Mouse (Mus musculus): ENCODE data around the gene Calml4.

Gene Calml4

GRCm38 (mm10) chr9:62913390-62914069 is 55.6 kb downstream of the Calml4 start:
- POLR2A ChIA-PET = interaction anchor here in 1 of 4 experiments (0.6 to 1.5 kb wide), 6 partner anchors 9 to 146 kb away, joined by 3 to 4 read pairs (median 3); no protein-coding TSS in a partner anchor
- CTCF ChIA-PET = interaction anchor here in 3 of 4 experiments (0.6 to 1.8 kb wide), 3 partner anchors 66 to 204 kb away, joined by 4 to 5 read pairs (median 4); no protein-coding TSS in a partner anchor

GRCm38 (mm10) chr9:62917059-62917458 is 59.2 kb downstream of the Calml4 start:
- POLR2A ChIA-PET = interaction anchor here in 3 of 4 experiments (0.5 to 1.3 kb wide), 5 partner anchors 10 to 75 kb away, joined by 3 to 4 read pairs (median 3); no protein-coding TSS in a partner anchor
- CTCF ChIA-PET = interaction anchor here in 3 of 4 experiments (0.6 to 1.0 kb wide), 4 partner anchors 9 to 1328 kb away, joined by 3 to 4 read pairs (median 4); no protein-coding TSS in a partner anchor

DNA sequence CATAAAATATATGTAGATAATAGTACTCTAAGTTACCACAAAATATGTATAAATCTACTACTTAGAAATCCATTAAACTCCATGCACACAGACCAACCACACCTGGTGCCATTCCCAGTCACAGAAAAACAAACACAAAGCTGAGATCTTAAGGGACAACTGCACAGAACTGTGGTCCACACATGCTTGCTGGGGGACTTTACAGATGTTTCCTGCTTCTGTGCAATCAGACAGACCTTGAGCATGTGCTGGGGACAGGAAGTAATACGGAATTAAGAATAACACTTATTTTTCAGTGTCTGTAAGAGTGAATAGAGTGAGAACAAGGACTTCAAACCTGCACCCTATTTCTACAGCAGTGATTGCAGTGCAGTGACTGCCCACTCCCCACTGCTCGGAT is 63.0 kb downstream of the Calml4 start:
- ChIA-PET POLR2A (interaction anchor here in 1 of 4 experiments (1.6 kb wide), 1 partner anchor 16 kb away, joined by 4 read pairs; no protein-coding TSS in a partner anchor), CTCF (no interaction called here)

DNA sequence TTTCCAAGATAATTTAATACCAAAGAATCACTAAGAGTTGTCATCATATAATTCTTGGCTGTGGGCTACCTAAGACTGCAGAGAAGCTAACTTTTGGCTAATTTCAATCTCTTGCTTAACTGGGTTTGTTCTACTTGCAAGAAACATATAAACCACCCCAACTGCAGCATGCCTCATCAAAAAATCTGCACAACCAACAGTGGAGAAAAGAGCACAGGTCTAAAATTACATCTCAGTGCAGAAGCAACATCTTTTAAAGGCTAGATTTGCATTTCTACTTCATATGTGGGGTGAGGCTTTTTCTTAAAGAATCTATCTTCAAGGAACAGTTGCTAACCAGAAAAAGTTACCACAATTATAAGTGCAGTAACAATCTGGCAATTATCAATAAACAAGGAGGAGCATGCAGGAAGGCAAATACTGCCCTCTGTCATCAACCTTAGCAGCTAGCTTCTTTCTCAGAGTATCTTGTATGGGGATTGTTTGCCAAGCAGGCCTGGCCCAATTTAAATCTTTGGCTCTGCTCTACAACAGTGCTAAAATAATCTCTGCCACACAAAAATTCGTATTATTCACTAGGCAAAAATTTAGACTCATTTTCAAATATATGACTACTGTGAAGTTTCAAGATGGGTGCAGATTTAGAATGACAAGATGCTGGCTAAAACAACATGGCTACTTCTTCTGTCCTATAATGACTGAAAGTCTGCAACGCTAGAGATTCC is 67.2 kb downstream of the Calml4 start:
- POLR2A ChIA-PET = interaction anchor here in 1 of 4 experiments (0.7 kb wide), 1 partner anchor 12 kb away, joined by 3 read pairs; no protein-coding TSS in a partner anchor

More for the DNA sequence above, 67.2 kb downstream of the Calml4 start:
- CTCF ChIA-PET = interaction anchor here in 1 of 4 experiments (1.0 to 1.3 kb wide), 2 partner anchors 56 to 78 kb away, joined by 3 to 4 read pairs; no protein-coding TSS in a partner anchor

Data from embryonic stem cell, embryonic (primary cell).